Mouse (Mus musculus): ENCODE measurements around the gene Cngb1. TPM values are rescaled to one million over a fixed set of nuclear protein-coding genes. Genes with fewer than 3 reads are reported as not detected.

Cngb1 gene
- polyA plus RNA-seq, 1 experiment, result 0.46 TPM

GRCm38 (mm10) chr8:95203326-95204038, 102.9 kb downstream of the Cngb1 start:
- no peak for DNase-seq (ENCODE audit: extremely low spot score in 1 of 2, low spot score in 1 of 2)

- no peak for DNase-seq (ENCODE audit: extremely low spot score in 1 of 2, low spot score in 1 of 2)
Measured at GRCm38 (mm10) chr8:95202649-95203275, 103.6 kb downstream of the Cngb1 start, which contains the start of gene Kifc3. Kifc3 (minus strand) TSS chr8:95202812.

- DNase-seq (ENCODE audit: extremely low spot score in 1 of 2, low spot score in 1 of 2), result no peak
Measured at GRCm38 (mm10) chr8:95202056-95202570, 104.3 kb downstream of the Cngb1 start.

- DNase-seq (ENCODE audit: extremely low spot score in 1 of 2, low spot score in 1 of 2), result no peak
Measured at GRCm38 (mm10) chr8:95201491-95201890, 104.9 kb downstream of the Cngb1 start.

- no peak for DNase-seq (ENCODE audit: extremely low spot score in 1 of 2, low spot score in 1 of 2)
Measured at GRCm38 (mm10) chr8:95200001-95200405, 106.4 kb downstream of the Cngb1 start.

GRCm38 (mm10) chr8:95195728-95196127, 110.7 kb downstream of the Cngb1 start:
- no peak for DNase-seq (ENCODE audit: extremely low spot score in 1 of 2, low spot score in 1 of 2)

GRCm38 (mm10) chr8:95191497-95192175, 114.7 kb downstream of the Cngb1 start:
- DNase-seq (ENCODE audit: extremely low spot score in 1 of 2, low spot score in 1 of 2), result no peak

Other genes starting within 250 kb of the Cngb1 start
- gene Katnb1, start 225.4 kb downstream of the Cngb1 start, polyA plus RNA-seq (2012; rRNA removed), result 50.8 and 53.0 TPM in 2 replicates
- gene Kifc3, start 103.8 kb downstream of the Cngb1 start, polyA plus RNA-seq (2012; rRNA removed), result 60.9 and 65.7 TPM in 2 replicates
- 0.48 TPM in 1 of 2 replicates, not detected in the other for gene Tepp, start 4.0 kb upstream of the Cngb1 start, polyA plus RNA-seq (2012; rRNA removed)
- gene Zfp319, start 25.4 kb upstream of the Cngb1 start, polyA plus RNA-seq (2012; rRNA removed), result 10.0 and 10.6 TPM in 2 replicates
- gene Usb1, start 25.7 kb upstream of the Cngb1 start, polyA plus RNA-seq (2012; rRNA removed), result 16.9 and 17.3 TPM in 2 replicates
- 8.4 and 9.1 TPM in 2 replicates for gene Mmp15, start 45.7 kb upstream of the Cngb1 start, polyA plus RNA-seq (2012; rRNA removed)
- 106 and 108 TPM in 2 replicates for gene Cfap20, start 128.3 kb upstream of the Cngb1 start, polyA plus RNA-seq (2012; rRNA removed)
- gene Csnk2a2, start 183.5 kb upstream of the Cngb1 start, polyA plus RNA-seq (2012; rRNA removed), result 45.8 and 48.5 TPM in 2 replicates
- 2.0 and 2.2 TPM in 2 replicates for gene Ccdc113, start 227.5 kb upstream of the Cngb1 start, polyA plus RNA-seq (2012; rRNA removed)

Data from frontal cortex, adult 2 months (tissue).